Mouse (Mus musculus) B cell, adult (primary cell): Measurements from ENCODE around the gene Vmp1. TPM values are rescaled to one million over a fixed set of nuclear protein-coding genes. Genes with fewer than 3 reads are reported as not detected.

Experiments used
- total RNA-seq: library from RNA; stranded (reverse); gene quantifications from 4 replicates; pipeline ENCODE4 v1.2.4, GENCODE M21; 2023; ENCODE audit not compliant: inconsistent age

Gene Vmp1
- total RNA-seq, result 69.6 to 85.4 TPM (median 73.6 TPM) in 4 replicates

DNA sequence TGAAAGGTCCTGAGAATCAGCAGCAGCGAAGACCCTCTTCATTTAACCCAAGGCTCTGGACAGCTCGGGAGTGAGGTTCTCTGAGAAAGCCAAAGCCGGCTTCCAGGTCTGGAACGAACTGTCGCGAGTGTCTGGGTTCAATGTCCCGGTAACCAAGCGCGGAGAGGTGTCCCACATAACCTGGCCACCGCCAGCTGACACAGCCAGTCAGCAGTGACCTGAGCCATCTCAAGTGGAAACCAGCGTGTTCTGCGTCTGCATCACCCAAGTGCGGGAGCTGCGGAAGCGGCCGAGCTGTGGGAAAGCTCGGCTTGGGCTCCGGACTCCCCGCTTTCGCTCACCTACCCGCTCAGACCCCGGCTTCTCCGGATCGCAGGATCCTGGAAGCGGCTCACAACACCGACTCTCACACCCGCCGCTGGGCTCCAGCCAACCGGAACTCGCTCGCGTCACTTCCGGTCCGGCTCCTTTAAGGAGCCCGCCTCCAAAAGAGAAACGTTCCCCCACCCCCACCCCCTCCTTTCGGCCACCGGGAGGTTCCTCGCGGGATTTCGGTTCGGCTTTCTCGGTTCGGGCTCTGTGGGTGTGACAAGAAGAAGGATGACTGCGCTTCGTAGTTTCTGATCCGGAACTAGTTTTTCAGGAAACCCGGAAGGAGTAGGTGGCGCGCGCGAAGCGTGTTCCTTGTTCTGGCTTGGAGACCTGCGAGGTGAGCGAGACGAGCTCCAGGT is at the start of gene Vmp1, which contains the start of gene Ptrh2:
Gene Vmp1, minus strand, starts transcription at position 442 of the 731 bp plus-strand sequence.
Gene Ptrh2, plus strand, starts transcription at position 591 of the 731 bp plus-strand sequence.

DNA sequence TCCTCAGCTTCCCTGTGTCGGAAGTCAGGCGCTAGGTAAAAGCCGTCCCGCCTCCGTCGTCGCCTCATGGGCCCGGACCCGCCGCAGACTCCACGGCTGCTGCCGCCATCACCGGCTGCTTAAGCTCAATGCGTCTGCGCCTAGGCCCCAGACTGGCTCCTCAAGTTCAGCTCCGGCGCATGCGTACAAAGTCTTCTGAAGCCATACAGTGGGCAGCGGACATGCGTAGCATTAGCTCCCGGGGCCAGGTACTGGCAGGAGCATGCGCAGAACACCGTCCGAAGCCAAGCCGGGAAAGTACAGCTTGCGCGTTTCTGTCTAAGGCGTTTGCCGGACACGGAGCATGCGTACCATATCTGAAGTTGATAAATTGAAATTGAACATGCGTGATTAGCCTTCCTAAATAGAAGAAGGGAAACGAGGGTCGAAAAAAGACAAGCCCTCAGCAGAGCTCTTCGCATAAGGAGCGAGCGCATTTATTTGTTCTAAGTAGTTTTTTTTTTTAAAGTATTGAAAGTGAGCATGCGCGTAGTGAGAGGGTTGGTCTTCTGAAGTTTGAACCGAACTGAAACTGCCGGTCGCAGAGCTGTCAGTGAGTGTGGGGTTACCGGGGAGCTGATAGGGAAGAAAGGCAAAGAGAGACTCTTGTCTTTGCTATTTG is 138.9 kb downstream of the Vmp1 start, which contains the start of the genes Rps6kb1 and Tubd1:
Gene Rps6kb1, minus strand, starts transcription at position 167 of the 661 bp plus-strand sequence.
Gene Tubd1, plus strand, starts transcription at position 353 of the 661 bp plus-strand sequence.

Other genes starting within 250 kb of the Vmp1 start
- gene Rnft1, start 199.2 kb downstream of the Vmp1 start, total RNA-seq, result 52.1 to 55.8 TPM (median 54.3 TPM) in 4 replicates
- 56.3 to 73.5 TPM (median 62.8 TPM) in 4 replicates for gene Rps6kb1, start 139.0 kb downstream of the Vmp1 start, total RNA-seq
- gene Tubd1, start 138.8 kb downstream of the Vmp1 start, total RNA-seq, result 5.1 to 7.4 TPM (median 6.6 TPM) in 4 replicates
- 3.4 to 6.5 TPM (median 5.6 TPM) in 4 replicates for gene Ptrh2, start 149 bp upstream of the Vmp1 start, total RNA-seq
- gene Cltc, start 73.7 kb upstream of the Vmp1 start, total RNA-seq, result 278 to 287 TPM (median 280 TPM) in 4 replicates
- 69.2 to 80.7 TPM (median 78.6 TPM) in 4 replicates for gene Dhx40, start 123.9 kb upstream of the Vmp1 start, total RNA-seq